Comparison of ENCODE assay signal across 13 mouse cellular contexts in the genomic region with DNA sequence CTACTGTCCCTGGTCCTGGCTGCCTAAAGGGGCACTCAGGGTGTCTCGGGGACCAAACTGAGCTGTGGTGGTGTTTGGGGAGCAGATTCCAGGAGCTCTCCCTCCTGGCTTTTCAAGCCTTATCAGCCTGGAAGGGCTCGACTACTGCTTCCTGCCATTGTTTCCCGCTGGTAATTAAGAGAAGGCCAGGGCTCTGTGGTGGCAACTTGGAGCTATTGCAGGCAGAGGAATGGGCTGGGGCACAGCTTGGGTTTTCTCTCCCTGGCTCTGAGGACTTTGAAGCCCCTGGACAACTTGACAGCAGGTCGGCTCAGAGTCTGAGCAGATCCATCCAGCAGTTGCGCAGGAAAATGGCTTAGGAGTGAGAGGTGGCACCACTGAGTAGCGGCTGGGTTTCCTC. TPM values are rescaled to one million over a fixed set of nuclear protein-coding genes. Genes with fewer than 3 reads are reported as not detected.
A peak's percentile ranks its signal among the peaks of the same experiment; 100 is the strongest.
DNase-seq lines count a peak whose midpoint lies in the region; ATAC-seq and TF ChIP-seq lines count a peak whose summit lies in the region.
"Had no signal": no experiment of that assay in that cellular context is flagged by ENCODE, and none has a peak within 500 bp of the region (broad histone marks: within the 10 kb centered on the region; RNA-seq: fewer than 3 reads in every experiment).

No protein-coding gene starts in this region.

- H3K79me2 ChIP-seq in heart, adult 2 months (replicated peaks; ENCODE audit: control insufficient read depth, insufficient read depth, low read length) = no peaks in the 10 kb centered on the region

- peak; percentile 55 for TF ChIP-seq CTCF in heart, adult 2 months (IDR thresholded peaks at IDR 0.05)

- 0 out of 2 replicates have a peak, but pooled peaks cover 3% of the 10 kb centered on the region for H3K27me3 ChIP-seq in kidney, embryonic 16.5 days (ENCODE audit: insufficient read depth, low read length)
- no peaks in the 10 kb centered on the region for H3K27me3 ChIP-seq in heart, adult 2 months (ENCODE audit: control insufficient read depth, insufficient read depth, low read length)
- H3K27me3 ChIP-seq in heart, embryonic 16.5 days (ENCODE audit: control insufficient read depth, insufficient read depth, low read length) = no peaks in the 10 kb centered on the region
- no peaks in the 10 kb centered on the region for H3K27me3 ChIP-seq in lung, embryonic 16.5 days (ENCODE audit: control insufficient read depth, insufficient read depth, low read depth, low read length)
- H3K27me3 ChIP-seq: liver, embryonic 15.5 days had no signal

- H3K27ac ChIP-seq in kidney, embryonic 16.5 days (ENCODE audit: low read length) = no peak overlapping the region
- H3K27ac ChIP-seq in heart, adult 2 months = peak overlapping the region; percentile 49
- peak overlapping the region; percentile 34; the same call in 1 of the 2 replicates for H3K27ac ChIP-seq in heart, embryonic 16.5 days (ENCODE audit: low read length)
- peak overlapping the region; percentile 51 for H3K27ac ChIP-seq in lung, embryonic 16.5 days (ENCODE audit: low read length)
- H3K27ac ChIP-seq: liver, embryonic 15.5 days had no signal

- H3K4me2 ChIP-seq in kidney, embryonic 16.5 days (replicated peaks; ENCODE audit: low read depth, low read length) = no peak overlapping the region
- H3K4me2 ChIP-seq in heart, embryonic 16.5 days (ENCODE audit: low read depth, low read length) = peak overlapping the region; percentile 13; the same call in 1 of the 2 replicates
- H3K4me2 ChIP-seq in lung, embryonic 16.5 days (ENCODE audit: low read depth, low read length) = no peak overlapping the region
- H3K4me2 ChIP-seq: liver, embryonic 15.5 days had no signal

- DNase-seq in kidney, adult 9 months = peak; percentile 11
- DNase-seq in heart, adult 2 months = peak; percentile 36 to 44
- no peak for DNase-seq in neural tube, embryonic 10.5 days (ENCODE audit: extremely low spot score, low spot score)
- DNase-seq in adrenal gland, postnatal 10 days = no peak
- no peak for DNase-seq in embryo, embryonic 10.5 days (ENCODE audit: low spot score)
- DNase-seq: cerebellum, postnatal 25 days; forebrain, postnatal 0 days; right cerebral cortex, postnatal 4 days had no signal

- no peaks in the 10 kb centered on the region for H3K36me3 ChIP-seq in kidney, embryonic 16.5 days (ENCODE audit: insufficient read depth, low read length)
- no peaks in the 10 kb centered on the region for H3K36me3 ChIP-seq in heart, adult 2 months (ENCODE audit: control insufficient read depth, insufficient read depth, low read length)
- H3K36me3 ChIP-seq in heart, embryonic 16.5 days (ENCODE audit: control insufficient read depth, insufficient read depth) = no peaks in the 10 kb centered on the region
- H3K36me3 ChIP-seq in lung, embryonic 16.5 days (ENCODE audit: control insufficient read depth, insufficient read depth, low read length) = no peaks in the 10 kb centered on the region
- H3K36me3 ChIP-seq: liver, embryonic 15.5 days had no signal

- no peaks in the 10 kb centered on the region for H3K9me3 ChIP-seq in kidney, embryonic 16.5 days (ENCODE audit: low read length)
- H3K9me3 ChIP-seq in heart, embryonic 16.5 days (replicated peaks; ENCODE audit: control insufficient read depth, low read length) = no peaks in the 10 kb centered on the region
- H3K9me3 ChIP-seq in lung, embryonic 16.5 days (ENCODE audit: control insufficient read depth, low read length) = no peaks in the 10 kb centered on the region
- H3K9me3 ChIP-seq: liver, embryonic 15.5 days had no signal

- no peak for TF ChIP-seq EP300 in heart, adult 2 months (IDR thresholded peaks at IDR 0.05; ENCODE audit: insufficient read depth, low read depth, low read length)

- no peak overlapping the region for H3K9ac ChIP-seq in kidney, embryonic 16.5 days (replicated peaks; ENCODE audit: low read length)
- H3K9ac ChIP-seq in heart, adult 2 months (ENCODE audit: low read depth, low read length) = 0 out of 2 replicates have a peak overlapping the region, but pooled peaks have one; percentile 15
- no peak overlapping the region for H3K9ac ChIP-seq in heart, embryonic 16.5 days (ENCODE audit: low read length)
- peak overlapping the region; percentile 10; the same call in 1 of the 2 replicates for H3K9ac ChIP-seq in lung, embryonic 16.5 days (ENCODE audit: low read length)
- H3K9ac ChIP-seq: forebrain, postnatal 0 days; liver, embryonic 15.5 days had no signal

- H3K4me1 ChIP-seq in kidney, embryonic 16.5 days (ENCODE audit: insufficient read depth, low read length) = no peaks in the 10 kb centered on the region
- H3K4me1 ChIP-seq in heart, adult 2 months (ENCODE audit: control insufficient read depth, insufficient read depth, low read length) = peaks cover 8% of the 10 kb centered on the region
- no peaks in the 10 kb centered on the region for H3K4me1 ChIP-seq in heart, embryonic 16.5 days (ENCODE audit: control insufficient read depth, insufficient read depth, low read length)
- H3K4me1 ChIP-seq in lung, embryonic 16.5 days (replicated peaks; ENCODE audit: control insufficient read depth, insufficient read depth, low read length) = peaks cover 6% of the 10 kb centered on the region

- TF ChIP-seq POLR2A in heart, adult 2 months (IDR thresholded peaks at IDR 0.05; ENCODE audit: insufficient read depth, low read depth, low read length) = peak; percentile 46; the same call in 1 of the 2 replicates

- no peak for ATAC-seq in kidney, embryonic 16.5 days (ENCODE audit: low FRiP score, low TSS enrichment)
- ATAC-seq in heart, embryonic 16.5 days (replicated peaks; ENCODE audit: extremely low read depth, insufficient read depth, low FRiP score) = peak; percentile 32; the same call in 1 of the 2 replicates
- ATAC-seq in lung, embryonic 16.5 days (ENCODE audit: low read depth) = peak; percentile 15; the same call in 1 of the 2 replicates
- ATAC-seq: forebrain, postnatal 0 days; intestine, embryonic 16.5 days had no signal

- no peak overlapping the region for H3K4me3 ChIP-seq in kidney, embryonic 16.5 days (ENCODE audit: low read length)
- peak overlapping the region; percentile 14; the same call in 1 of the 2 replicates for H3K4me3 ChIP-seq in heart, adult 2 months
- no peak overlapping the region for H3K4me3 ChIP-seq in heart, embryonic 16.5 days (ENCODE audit: low read length)
- H3K4me3 ChIP-seq in lung, embryonic 16.5 days (ENCODE audit: low read length) = no peak overlapping the region
- H3K4me3 ChIP-seq: liver, embryonic 15.5 days had no signal

- intact Hi-C loops in heart, adult 2 months (cut with DNase I) = loop anchor here (2.0 kb wide), 1 partner anchor 18 kb away; no protein-coding TSS in a partner anchor

- WGBS in kidney, embryonic 16.5 days = 54% methylated on average over 6 of the region's 6 CpGs
- WGBS in heart, adult 2 months = 36% methylated on average over 6 of the region's 6 CpGs
- WGBS in heart, embryonic 16.5 days = 32% methylated on average over 6 of the region's 6 CpGs
- WGBS in lung, embryonic 16.5 days = 41% methylated on average over 6 of the region's 6 CpGs

RNA-seq across cellular contexts. Expression of a gene that starts 6.2 kb away (rescaled TPM):
- 3.9 and 5.4 TPM in 2 replicates for polyA plus RNA-seq in kidney, embryonic 16.5 days (2015; fragmentation: Nextera tagmentation; extraction: Ambion mirVana)
- 10 to 100 TPM; 95.9 to 99.8 TPM for total RNA-seq in heart, adult 2 months (2021)
- 95.8 and 116 TPM in 2 replicates for polyA plus RNA-seq in heart, adult 2 months (2012; rRNA removed)
- polyA plus RNA-seq in heart, embryonic 16.5 days (2015; fragmentation: Nextera tagmentation; extraction: Ambion mirVana) = 26.3 and 27.1 TPM in 2 replicates
- polyA plus RNA-seq in lung, embryonic 16.5 days (2015; fragmentation: Nextera tagmentation; extraction: Ambion mirVana) = 21.6 and 22.2 TPM in 2 replicates
- total RNA-seq in adrenal gland, postnatal 10 days (2021) = 10 to 100 TPM; 22.4 to 25.2 TPM

RNA-seq across cellular contexts. Expression of a gene that starts 58.2 kb away (rescaled TPM):
- 158 and 178 TPM in 2 replicates for polyA plus RNA-seq in kidney, embryonic 16.5 days (2015; fragmentation: Nextera tagmentation; extraction: Ambion mirVana)
- total RNA-seq in heart, adult 2 months (2021) = 10 to 100 TPM; 51.6 to 67.2 TPM
- polyA plus RNA-seq in heart, adult 2 months (2012; rRNA removed) = 97.7 and 108 TPM in 2 replicates
- 94.4 and 115 TPM in 2 replicates for polyA plus RNA-seq in heart, embryonic 16.5 days (2015; fragmentation: Nextera tagmentation; extraction: Ambion mirVana)
- polyA plus RNA-seq in lung, embryonic 16.5 days (2015; fragmentation: Nextera tagmentation; extraction: Ambion mirVana) = 356 and 405 TPM in 2 replicates
- total RNA-seq in adrenal gland, postnatal 10 days (2021) = 100 to 1,000 TPM; 120 TPM

Comparison
In these comparisons a context has a peak if more than half of its experiments do, and no peak if none do; other contexts are left out.
1. H3K9ac ChIP-seq: peak in heart, adult 2 months (single experiment) and lung, embryonic 16.5 days (single experiment); none in kidney, embryonic 16.5 days (single experiment) and heart, embryonic 16.5 days (single experiment).
2. DNase-seq: peak in kidney, adult 9 months (single experiment) and heart, adult 2 months (2 of 2); none in neural tube, embryonic 10.5 days (single experiment), adrenal gland, postnatal 10 days (single experiment) and embryo, embryonic 10.5 days (single experiment).